Mouse (Mus musculus): ENCODE measurements around the gene Mrpl2.

Mrpl2 gene

DNA sequence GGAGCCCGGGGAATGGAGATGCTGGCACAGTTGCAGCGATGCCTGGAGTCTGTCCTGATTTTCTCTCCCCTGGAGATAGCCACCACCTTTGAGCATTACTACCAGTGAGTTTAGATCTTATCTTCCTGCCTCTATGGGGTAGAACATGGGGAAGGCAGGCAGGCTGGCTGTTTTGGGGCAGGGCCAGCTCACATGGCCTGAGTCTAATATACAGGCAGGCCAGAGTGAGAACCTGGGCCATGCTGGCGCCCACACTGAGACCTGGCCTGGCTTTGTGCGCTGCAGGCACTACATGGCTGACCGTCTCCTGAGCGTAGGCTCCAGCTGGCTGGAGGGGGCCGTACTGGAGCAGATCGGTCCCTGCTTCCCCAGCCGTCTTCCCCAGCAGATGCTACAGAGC is 15.3 kb downstream of the Mrpl2 start:
- in situ Hi-C loops (cut with MboI; ENCODE audit: unreplicated experiment in 2 of 2) = no loop called here

DNA sequence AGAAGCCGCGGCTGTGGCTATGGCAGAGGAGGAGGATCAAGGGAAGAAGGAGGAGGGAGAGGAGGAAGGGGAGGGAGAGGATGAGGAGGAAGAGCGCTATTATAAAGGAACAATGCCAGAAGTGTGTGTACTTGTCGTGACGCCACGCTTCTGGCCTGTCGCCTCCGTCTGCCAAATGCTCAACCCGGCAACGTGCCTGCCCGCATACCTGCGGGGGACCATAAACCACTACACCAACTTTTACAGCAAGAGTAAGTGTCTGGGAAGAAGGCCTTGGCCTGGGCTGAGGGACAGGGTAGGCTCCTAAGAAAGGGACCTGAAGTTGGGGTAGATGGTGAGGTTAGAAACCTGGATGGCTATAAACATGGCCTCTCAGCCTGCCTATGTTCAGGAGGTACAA is 16.0 kb downstream of the Mrpl2 start:
- in situ Hi-C loops (cut with MboI; ENCODE audit: unreplicated experiment in 2 of 2) = no loop called here

DNA sequence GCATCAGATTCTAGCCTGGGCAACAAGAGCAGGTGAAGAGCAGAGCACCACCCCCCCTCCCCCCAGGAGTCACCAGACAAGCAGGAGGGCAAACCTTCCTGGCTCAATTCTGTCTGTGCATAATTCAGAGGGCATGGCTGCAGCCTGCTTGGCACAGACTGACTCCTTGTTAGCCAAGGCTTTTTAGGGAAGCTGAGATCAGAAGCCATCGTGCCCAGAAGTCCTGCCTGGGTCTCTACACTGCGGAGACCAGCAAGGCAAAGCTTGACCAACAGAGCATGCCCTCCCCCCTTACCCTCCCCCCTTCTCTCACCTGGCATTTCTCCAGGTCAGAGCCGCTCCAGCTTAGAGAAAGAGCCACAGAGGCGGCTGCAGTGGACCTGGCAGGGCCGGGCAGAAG is 16.7 kb downstream of the Mrpl2 start:
- in situ Hi-C loops (cut with MboI; ENCODE audit: unreplicated experiment in 2 of 2) = no loop called here

DNA sequence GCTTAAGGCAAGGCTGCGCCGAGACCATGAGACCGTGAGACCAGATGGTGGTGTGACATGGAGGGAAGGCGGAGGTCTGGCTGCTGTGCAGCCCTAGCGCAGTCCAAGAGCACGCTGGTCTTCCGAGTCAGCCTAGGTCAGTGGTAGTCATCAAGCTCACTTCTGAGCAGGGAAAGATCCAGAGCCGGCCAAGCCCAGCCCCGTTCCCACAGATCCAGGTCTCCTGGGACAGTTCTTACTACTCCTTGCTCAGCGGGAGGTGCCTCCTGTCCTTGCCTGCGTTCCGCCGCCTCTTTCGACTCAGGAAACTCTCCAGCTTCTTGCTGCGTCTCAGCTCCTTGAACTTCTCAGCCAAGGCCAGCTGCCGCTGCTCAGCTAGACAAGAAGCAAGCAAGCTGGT is 21.7 kb downstream of the Mrpl2 start:
- in situ Hi-C loops (cut with MboI; ENCODE audit: unreplicated experiment in 2 of 2) = no loop called here

DNA sequence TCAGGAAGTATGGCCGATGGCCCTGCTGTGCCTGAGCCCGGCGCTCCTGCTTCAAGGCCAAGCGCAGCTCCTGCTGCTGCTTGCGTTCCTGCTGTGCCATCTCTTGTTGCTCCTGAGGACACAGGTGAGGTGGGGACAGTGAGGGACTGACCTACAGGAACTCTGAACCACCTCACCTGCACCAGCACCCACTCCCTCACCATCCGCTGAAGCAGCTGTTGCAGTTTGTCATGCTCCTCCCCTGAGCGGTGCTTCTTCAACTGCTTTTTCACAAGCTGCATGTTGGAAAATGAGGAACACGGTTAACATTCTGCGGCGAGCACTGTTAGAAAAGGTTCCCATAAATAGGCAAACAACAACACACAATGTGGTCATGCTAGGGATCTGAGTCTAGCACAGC is 23.9 kb downstream of the Mrpl2 start:
- in situ Hi-C loops (cut with MboI; ENCODE audit: unreplicated experiment in 2 of 2) = no loop called here

DNA sequence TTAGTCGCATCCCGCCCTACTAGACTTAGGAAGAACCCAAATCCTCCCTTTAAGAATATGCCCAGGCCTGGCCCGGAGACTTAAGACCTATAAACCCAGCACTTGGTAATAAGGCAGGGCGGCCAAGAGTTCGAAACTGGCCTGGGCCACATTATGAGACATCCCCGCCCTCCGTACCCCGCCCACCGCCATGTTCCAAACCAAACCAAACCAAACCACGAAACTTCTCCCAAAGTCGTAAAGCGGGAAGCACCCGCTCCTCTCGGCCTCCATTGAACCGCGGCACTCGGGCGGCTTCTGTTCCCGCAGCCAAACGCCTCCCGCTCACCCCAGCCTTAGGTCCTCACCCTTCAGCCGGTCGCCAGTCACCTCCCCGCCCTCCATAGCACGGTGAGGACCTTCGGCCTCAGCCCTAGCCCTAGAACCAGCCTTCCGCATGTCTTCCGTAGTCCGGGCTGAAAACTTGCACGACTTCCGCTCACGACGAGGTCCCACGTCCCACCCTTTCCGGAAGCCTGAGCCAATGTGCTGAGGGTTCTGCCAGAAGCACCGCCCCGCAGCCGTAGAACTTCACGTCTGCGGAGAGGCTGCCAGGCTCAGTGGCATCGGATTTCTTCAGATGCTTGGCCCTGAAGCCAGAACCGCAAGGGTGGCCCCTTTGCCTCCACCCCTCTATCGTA is 28.0 kb downstream of the Mrpl2 start, which contains the start of gene Rrp36:
TSS of gene Rrp36 (minus strand) at position 503 of the 680 bp plus-strand sequence.
- in situ Hi-C loops (cut with MboI; ENCODE audit: unreplicated experiment in 2 of 2) = no loop called here

DNA sequence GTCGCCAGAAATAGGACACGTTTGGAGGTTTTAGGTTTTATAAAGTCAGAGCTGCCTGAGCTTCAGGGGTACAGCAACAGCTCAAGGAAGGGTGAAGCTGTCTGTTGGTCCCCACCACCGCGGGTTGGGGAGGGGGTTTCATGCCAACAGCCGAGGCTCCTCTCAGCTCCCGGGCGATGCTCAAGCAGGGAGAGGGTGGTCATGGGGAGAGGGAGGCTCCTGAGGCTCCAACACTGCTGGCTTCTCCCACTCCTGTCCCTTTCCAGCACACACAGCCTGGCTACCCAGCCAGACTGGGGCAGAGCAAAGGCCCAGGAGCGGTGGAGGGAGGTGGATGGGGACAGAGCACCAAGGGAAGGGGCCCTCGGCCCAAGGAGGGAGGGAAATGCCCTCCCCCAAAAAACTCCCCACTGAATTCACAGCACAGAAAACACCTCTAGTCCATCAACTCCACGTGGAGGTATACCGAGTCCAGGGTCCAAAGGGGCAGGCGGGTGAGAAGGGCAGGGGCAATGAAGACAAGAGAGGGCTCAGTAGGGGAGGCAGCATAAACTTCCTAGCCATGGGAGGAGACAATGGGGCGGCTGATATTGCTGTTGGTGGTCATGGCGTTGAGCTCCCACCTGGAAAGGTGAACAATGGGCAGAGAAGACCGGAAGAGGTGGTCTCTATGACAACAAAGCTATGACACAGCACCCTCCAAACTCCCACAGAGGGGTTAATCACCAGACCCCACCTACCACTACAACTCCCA is 28.7 kb downstream of the Mrpl2 start:
- in situ Hi-C loops (cut with MboI; ENCODE audit: unreplicated experiment in 2 of 2) = no loop called here

DNA sequence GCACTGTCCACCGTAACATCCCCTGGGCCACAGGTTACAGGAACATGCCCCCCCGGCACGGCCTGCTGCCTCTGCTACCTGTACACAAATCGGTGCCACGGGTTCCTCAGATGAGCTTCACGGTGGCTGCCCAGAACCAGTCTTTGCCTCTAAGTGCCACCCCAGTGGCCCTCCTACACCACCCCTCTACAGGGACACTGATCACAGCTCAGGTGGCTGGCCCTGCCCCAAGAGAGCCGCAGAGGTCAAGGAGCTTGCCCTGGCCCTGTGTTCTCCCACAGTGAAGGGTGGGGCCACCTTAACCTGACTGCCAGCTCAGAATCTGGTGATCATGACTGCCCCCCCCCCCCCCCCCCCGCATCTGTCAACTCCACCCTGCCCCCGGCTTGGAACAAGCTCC is 32.4 kb downstream of the Mrpl2 start, which contains the start of gene Mea1:
TSS of gene Mea1 (plus strand) at position 378 of the 400 bp plus-strand sequence.
- in situ Hi-C loops (cut with MboI; ENCODE audit: unreplicated experiment in 2 of 2) = no loop called here

DNA sequence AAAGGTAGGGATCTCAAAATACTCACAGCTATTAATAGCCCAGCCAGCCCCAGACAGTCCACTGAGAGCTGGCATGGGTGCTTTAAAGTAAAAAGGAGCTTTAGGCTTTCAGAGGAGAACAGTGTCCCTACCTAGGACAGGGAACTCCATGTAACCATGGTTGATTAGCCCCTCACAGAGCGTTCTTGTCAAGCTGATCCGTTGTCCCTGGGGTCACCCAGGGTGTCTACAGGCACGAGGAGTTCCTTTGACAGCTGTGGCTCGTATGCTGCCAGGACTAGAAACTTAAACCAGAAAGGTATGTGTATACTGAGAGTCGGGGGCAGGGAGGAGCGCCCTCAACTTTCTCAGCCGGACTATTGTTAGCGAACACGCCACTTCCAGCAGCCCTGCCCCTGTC is 32.9 kb downstream of the Mrpl2 start:
- in situ Hi-C loops (cut with MboI; ENCODE audit: unreplicated experiment in 2 of 2) = no loop called here

DNA sequence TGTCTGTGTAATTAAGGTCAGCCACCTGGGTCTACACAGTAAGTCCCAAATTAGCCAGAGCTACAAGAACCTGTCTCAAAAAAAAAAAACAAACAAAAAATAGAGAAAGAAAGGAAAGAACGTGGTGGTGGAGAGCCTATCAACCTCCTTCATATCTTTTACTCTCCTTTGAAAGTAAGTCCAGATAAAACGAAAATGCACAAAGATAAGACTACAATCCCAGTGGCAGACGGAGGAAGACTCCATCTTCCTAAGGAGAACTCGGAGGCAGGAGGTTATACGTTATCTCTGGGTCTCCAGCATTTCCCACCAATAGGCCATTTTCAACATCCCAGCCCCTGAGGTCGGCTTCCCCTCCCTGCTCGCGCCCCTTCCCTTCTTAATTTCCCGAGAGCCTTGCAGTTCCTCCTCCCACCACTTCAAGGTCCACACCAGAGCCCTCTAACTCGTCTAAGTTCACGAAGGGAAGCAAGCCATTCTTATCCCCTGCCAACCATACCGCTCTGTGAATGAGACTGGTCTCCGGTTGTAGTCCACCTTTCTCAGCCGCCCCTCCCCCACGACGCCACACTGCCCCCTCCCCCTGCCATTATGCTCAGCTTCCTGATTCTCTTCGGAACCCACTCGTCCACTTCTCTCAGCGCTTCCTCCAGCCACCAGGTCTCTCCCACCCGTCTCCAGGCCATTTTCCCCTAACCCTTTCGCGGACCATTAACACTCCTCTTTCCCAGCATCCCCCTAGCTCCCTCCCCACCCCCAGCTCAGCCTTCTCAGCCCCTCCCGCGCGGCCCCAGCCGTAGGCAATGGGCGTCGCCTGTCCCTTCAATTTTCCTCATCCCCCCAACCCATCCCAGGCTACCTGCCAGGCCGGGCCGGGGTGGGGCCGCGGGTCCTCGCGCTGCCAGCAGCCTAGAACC is 34.1 kb downstream of the Mrpl2 start:
- in situ Hi-C loops (cut with MboI; ENCODE audit: unreplicated experiment in 2 of 2) = no loop called here

DNA sequence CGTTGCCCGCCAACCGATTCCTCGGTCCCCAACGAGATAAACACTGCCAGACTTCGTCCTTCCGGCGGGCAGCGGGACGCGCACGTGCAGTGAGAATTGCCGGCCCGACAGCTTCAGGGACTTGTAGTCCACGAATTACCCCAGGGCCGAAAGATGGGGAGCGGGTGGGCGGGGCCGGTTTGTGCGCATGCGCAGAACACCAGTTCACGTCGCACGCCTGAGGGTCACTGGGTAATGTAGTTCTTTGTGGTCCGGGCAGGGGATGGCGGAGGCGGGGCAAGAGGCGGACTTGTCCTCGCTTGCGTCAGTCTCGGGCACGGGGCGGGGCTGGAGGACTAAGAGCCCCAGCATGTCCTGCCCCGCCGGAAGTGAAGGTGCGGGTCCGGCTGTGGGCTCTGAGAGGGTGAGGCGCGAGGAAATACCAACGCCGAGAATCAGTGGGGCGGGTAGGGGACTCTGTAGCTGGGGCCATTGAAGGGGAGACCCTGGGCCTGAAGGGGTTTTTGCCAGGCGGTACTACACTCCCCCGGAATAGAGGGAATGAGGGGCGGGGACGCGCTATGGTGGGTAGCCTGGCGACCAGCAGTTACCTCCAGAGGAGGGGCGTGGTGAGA is 34.8 kb downstream of the Mrpl2 start, which contains the start of gene Klhdc3:
TSS of gene Klhdc3 (minus strand) at position 155 of the 614 bp plus-strand sequence.
- in situ Hi-C loops (cut with MboI; ENCODE audit: unreplicated experiment in 2 of 2) = no loop called here

DNA sequence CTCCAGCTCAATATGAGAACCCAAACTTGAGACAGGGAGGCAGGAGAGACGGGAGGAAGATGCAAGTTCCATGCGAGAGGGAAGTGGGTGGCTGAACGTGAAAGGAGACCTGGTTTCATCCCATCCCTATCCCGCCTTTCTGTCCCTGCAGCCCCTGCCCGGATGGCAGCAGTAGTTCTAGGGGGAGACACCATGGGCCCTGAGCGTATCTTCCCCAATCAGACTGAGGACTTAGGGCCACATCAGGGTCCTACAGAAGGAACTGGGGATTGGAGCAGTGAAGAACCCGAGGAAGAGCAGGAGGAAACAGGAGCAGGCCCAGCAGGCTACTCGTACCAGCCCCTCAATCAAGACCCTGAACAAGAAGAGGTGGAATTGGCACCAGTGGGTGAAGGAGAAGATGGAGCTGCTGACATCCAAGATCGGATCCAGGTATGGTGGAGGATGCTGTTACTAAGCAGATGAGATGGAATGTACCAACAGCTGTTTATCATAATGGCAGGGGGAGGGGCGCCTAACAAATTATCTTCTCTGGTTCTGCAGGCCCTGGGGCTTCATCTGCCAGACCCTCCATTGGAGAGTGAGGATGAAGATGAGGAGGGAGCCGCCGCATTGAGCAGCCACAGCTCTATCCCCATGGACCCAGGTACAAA is 35.6 kb downstream of the Mrpl2 start:
- in situ Hi-C loops (cut with MboI; ENCODE audit: unreplicated experiment in 2 of 2) = no loop called here

DNA sequence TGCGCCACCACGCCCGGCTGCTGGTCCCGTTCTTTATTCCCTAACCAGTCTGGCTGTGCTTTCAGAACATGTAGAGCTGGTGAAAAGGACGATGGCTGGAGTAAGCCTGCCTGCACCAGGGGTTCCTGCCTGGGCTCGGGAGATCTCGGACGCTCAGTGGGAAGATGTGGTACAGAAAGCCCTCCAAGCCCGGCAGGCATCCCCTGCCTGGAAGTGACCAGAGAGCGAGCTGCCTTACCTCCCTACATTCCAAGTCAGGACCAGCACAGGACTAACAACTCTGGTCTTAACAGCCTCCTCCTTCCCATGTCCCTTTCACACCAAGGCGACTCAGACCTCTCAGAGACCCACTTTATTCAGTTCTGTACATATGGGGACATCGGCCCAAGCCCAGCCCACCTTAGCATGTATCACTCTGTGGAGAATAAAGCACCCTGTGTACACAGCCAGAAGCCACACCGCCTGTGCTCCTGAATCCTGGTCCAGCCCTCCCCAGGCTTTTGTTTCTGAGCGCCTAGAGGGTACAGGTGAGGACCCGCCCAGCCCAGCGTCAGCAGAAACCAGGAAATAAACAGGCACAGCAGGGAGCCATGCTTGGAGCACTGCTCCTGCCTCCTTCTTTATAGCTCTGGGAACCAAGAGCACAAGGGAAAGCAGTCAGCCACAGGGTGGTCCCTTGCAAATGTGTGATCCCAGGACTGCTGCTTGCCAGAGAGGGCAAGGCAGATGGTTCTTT is 36.8 kb downstream of the Mrpl2 start:
- in situ Hi-C loops (cut with MboI; ENCODE audit: unreplicated experiment in 2 of 2) = no loop called here

DNA sequence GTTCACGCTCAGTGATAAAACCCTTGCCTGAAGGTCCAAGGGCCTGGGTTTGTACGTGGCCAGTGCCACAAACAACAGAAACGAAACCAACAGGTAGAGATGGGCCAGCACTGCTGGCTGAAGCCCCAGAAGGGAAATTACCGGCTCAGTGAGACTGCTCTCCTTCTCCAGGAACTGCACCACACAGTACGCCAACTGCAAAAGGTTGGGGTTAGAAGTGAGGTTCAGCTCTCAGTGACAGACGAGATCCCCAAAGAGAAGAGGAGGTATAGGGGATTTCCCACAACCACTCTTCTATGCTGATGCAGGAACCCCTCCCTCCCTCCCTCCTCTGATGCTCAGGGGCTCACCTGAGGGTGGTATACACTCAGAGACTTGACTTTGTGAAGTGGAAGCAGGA is 39.9 kb downstream of the Mrpl2 start:
- in situ Hi-C loops (cut with MboI; ENCODE audit: unreplicated experiment in 2 of 2) = no loop called here

DNA sequence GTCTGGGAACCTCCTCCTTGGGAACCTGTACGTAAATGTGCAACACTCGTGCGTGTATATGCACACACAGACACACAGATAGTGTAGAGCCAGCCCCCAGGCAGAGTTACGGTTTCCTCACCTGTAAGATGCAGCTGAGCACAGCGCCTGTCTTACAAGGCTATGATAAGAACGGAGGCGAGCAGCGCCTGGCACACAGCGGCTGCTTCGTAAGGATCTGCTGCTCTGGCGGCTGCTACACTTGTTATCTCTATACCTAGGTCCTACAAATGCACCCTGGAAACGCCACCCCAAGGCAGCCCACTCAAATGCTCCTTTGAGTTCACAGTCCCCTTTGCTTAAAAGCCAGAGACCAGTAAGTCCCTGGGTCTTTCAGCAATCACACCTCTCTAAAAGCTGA is 44.6 kb downstream of the Mrpl2 start:
- in situ Hi-C loops (cut with MboI; ENCODE audit: unreplicated experiment in 2 of 2) = no loop called here

DNA sequence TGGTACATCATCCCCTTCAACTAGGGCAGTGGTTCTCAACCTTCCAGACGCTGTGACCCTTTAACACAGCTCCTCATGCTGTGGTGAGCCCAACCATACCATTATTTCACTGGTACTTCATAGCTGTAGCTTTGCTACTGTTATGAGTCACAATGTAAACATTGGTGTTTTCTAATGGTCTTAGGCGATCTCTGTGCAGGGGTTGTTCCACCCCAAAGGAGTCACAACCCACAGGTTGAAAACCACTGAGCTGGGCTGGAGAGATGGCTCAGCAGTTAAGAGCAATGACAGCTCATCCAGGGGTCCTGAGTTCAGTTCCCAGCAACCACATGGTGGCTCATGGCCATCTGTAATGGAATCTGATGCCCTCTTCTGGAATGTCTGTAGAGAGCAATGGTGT is 45.4 kb downstream of the Mrpl2 start:
- in situ Hi-C loops (cut with MboI; ENCODE audit: unreplicated experiment in 2 of 2) = no loop called here

DNA sequence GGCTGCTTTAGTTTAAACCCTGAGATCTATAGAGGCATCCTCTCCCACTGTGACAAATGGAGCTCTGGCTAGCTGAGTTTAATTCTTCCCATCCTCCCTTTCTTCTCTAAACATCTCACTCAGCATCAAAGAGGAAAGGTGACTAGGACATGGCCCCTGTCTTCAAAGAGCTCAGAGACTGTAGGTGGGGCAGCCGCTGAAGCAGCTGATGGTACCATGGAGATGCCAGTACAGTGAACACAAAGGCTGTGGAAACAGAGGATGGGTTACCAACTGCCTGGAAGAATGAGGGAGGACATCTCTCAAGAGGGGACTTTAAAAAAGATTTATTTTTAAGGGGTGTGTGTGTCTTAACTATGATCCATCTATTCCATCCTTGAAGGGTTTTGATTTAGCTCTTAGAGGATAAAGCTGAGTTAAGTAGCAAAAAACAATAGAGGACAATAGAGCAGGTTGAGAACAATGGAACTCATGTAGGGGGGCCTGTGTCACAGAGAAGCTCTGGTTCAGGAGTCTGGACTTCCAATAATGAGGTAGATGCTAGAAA is 48.6 kb downstream of the Mrpl2 start:
- in situ Hi-C loops (cut with MboI; ENCODE audit: unreplicated experiment in 2 of 2) = no loop called here

DNA sequence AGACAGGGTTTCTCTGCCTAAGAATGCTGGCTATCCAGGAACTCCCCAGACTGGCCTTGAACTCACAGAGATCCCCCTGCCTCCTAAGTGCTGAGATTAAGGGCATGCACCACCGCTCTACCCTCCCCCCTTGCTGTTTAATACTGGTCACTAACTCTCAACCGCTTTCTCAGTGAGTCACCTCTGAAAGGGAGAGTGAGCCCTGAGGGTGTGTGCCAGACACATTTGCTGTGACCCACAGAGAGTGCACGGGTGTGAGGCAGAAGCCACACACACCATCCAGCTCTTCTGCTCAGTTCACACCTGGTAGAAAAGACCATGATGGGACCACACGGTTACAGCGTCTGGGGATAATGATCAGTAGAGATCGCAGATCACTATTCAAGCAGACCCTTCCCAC is 52.5 kb downstream of the Mrpl2 start:
- in situ Hi-C loops (cut with MboI; ENCODE audit: unreplicated experiment in 2 of 2) = no loop called here

DNA sequence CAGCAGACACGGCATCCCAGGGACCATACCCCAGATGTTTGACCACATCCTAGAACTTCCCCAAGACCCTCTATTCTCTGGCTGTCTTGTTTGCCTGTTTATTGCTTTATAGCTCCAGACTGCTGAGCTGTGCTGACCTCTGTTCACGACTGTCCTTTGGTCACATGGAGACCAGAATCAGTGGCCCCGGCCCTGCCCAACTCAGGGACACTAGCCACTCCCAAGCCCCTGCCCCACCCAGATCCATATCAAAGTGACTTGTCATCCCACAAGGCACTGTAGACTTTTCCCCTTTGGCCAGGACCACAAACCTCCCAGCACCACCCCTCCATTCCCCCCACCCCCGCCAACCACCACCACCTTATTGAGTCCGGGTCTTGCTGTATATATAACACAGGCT is 53.2 kb downstream of the Mrpl2 start:
- in situ Hi-C loops (cut with MboI; ENCODE audit: unreplicated experiment in 2 of 2) = no loop called here

Measured in v-Abl transformed pro-B cells (cell line).